Mouse (Mus musculus): ENCODE measurements around the gene Itga7. TPM values are rescaled to one million over a fixed set of nuclear protein-coding genes. Genes with fewer than 3 reads are reported as not detected.

The Itga7 gene
- total RNA-seq, 1 experiment, result 17.6 TPM

GRCm38 (mm10) chr10:128938457-128938856 lies 4.8 kb downstream of the Itga7 start:
- DNase-seq (ENCODE audit: low read depth, low spot score), result no peak

GRCm38 (mm10) chr10:128938974-128939373 lies 5.4 kb downstream of the Itga7 start:
- H3K36me3 ChIP-seq (ENCODE audit: control insufficient read depth, insufficient read depth, low read length, poor library complexity, severe bottlenecking), result no peaks in the 10 kb centered on the region
- in situ Hi-C loops (cut with MboI; ENCODE audit: low sequenced_read_pairs in 2 of 2, unreplicated experiment in 2 of 2), result no loop called here
- H3K4me3 ChIP-seq (ENCODE audit: insufficient read depth in 1 of 2, low read depth in 1 of 2, low read length in 2 of 2, poor library complexity in 1 of 2, severe bottlenecking in 1 of 2), result no peak overlapping the region
- no peak overlapping the region for H3K27ac ChIP-seq (ENCODE audit: insufficient read depth, low read depth, low read length, poor library complexity, severe bottlenecking)
- TF ChIP-seq ZNF384 (IDR thresholded peaks at IDR 0.05; ENCODE audit: low read depth, low read length) (no peak), ZC3H11A (IDR thresholded peaks at IDR 0.05; ENCODE audit: borderline replicate concordance, low read depth, low read length) (no peak), HCFC1 (IDR thresholded peaks at IDR 0.05; ENCODE audit: borderline replicate concordance, insufficient read depth, low read length) (no peak), CHD2 (IDR thresholded peaks at IDR 0.05; ENCODE audit: low read depth, low read length) (no peak), MAFK (IDR thresholded peaks at IDR 0.05; ENCODE audit: insufficient read depth, low read depth, low read length) (no peak)
- H3K9ac ChIP-seq (ENCODE audit: insufficient read depth, low read depth, low read length, poor library complexity, severe bottlenecking), result no peak overlapping the region
- H3K4me1 ChIP-seq (ENCODE audit: control insufficient read depth in 2 of 2, insufficient read depth in 2 of 2, low read length in 2 of 2, poor library complexity in 1 of 2), result peaks cover 0 to 2% of the 10 kb centered on the region in 2 experiments; a peak in 1 of 4 replicates
- no peak for DNase-seq (ENCODE audit: low read depth, low spot score)
- H3K9me3 ChIP-seq (ENCODE audit: control insufficient read depth, insufficient read depth, low read depth, low read length), result no peaks in the 10 kb centered on the region

More at GRCm38 (mm10) chr10:128938457-128938856, 4.8 kb downstream of the Itga7 start:
- no peaks in the 10 kb centered on the region for H3K36me3 ChIP-seq (ENCODE audit: control insufficient read depth, insufficient read depth, low read length, poor library complexity, severe bottlenecking)
- in situ Hi-C loops (cut with MboI; ENCODE audit: low sequenced_read_pairs in 2 of 2, unreplicated experiment in 2 of 2), result no loop called here
- H3K9ac ChIP-seq (ENCODE audit: insufficient read depth, low read depth, low read length, poor library complexity, severe bottlenecking), result no peak overlapping the region
- no peak overlapping the region for H3K4me3 ChIP-seq (ENCODE audit: insufficient read depth in 1 of 2, low read depth in 1 of 2, low read length in 2 of 2, poor library complexity in 1 of 2, severe bottlenecking in 1 of 2)
- H3K27ac ChIP-seq (ENCODE audit: insufficient read depth, low read depth, low read length, poor library complexity, severe bottlenecking), result no peak overlapping the region
- TF ChIP-seq CHD2 (IDR thresholded peaks at IDR 0.05; ENCODE audit: low read depth, low read length) (no peak), HCFC1 (IDR thresholded peaks at IDR 0.05; ENCODE audit: borderline replicate concordance, insufficient read depth, low read length) (no peak), ZC3H11A (IDR thresholded peaks at IDR 0.05; ENCODE audit: borderline replicate concordance, low read depth, low read length) (no peak), MAFK (IDR thresholded peaks at IDR 0.05; ENCODE audit: insufficient read depth, low read depth, low read length) (no peak), ZNF384 (IDR thresholded peaks at IDR 0.05; ENCODE audit: low read depth, low read length) (no peak)
- peaks cover 0 to 2% of the 10 kb centered on the region in 2 experiments; a peak in 1 of 4 replicates for H3K4me1 ChIP-seq (ENCODE audit: control insufficient read depth in 2 of 2, insufficient read depth in 2 of 2, low read length in 2 of 2, poor library complexity in 1 of 2)
- no peaks in the 10 kb centered on the region for H3K9me3 ChIP-seq (ENCODE audit: control insufficient read depth, insufficient read depth, low read depth, low read length)

DNA sequence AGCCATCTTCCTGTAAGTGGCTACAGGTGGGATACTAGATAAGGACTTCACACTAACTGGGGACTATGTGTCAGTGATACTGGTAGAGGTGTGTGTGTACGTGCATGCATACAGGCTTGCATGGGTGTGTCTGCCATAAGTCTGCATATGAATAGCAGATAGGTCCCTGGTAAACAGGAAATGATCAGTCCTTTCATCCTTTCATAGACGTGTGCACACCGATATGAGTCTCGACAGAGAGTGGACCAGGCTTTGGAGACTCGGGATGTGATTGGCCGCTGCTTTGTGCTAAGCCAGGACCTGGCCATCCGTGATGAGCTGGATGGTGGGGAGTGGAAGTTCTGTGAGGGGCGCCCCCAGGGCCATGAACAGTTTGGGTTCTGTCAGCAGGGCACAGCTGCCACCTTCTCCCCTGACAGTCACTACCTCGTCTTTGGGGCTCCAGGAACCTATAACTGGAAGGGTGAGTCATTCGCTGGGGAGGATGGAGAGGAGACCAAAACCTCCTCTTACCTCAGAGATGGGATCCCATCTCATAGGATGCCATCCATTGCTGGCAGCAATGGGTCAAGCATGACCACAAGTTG lies 7.0 kb downstream of the Itga7 start:
- no peak for DNase-seq (ENCODE audit: low read depth, low spot score)
- TF ChIP-seq MAFK (IDR thresholded peaks at IDR 0.05; ENCODE audit: insufficient read depth, low read depth, low read length) (no peak), HCFC1 (IDR thresholded peaks at IDR 0.05; ENCODE audit: borderline replicate concordance, insufficient read depth, low read length) (no peak), ZC3H11A (IDR thresholded peaks at IDR 0.05; ENCODE audit: borderline replicate concordance, low read depth, low read length) (no peak), CHD2 (IDR thresholded peaks at IDR 0.05; ENCODE audit: low read depth, low read length) (no peak), ZNF384 (IDR thresholded peaks at IDR 0.05; ENCODE audit: low read depth, low read length) (no peak)
- in situ Hi-C loops (cut with MboI; ENCODE audit: low sequenced_read_pairs in 2 of 2, unreplicated experiment in 2 of 2), result no loop called here

GRCm38 (mm10) chr10:128945675-128946074 lies 12.1 kb downstream of the Itga7 start:
- Histone ChIP-seq H3K4me3 (ENCODE audit: insufficient read depth in 1 of 2, low read depth in 1 of 2, low read length in 2 of 2, poor library complexity in 1 of 2, severe bottlenecking in 1 of 2) (no peak overlapping the region), H3K9me3 (ENCODE audit: control insufficient read depth, insufficient read depth, low read depth, low read length) (no peaks in the 10 kb centered on the region), H3K27ac (ENCODE audit: insufficient read depth, low read depth, low read length, poor library complexity, severe bottlenecking) (no peak overlapping the region), H3K9ac (ENCODE audit: insufficient read depth, low read depth, low read length, poor library complexity, severe bottlenecking) (no peak overlapping the region), H3K36me3 (ENCODE audit: control insufficient read depth, insufficient read depth, low read length, poor library complexity, severe bottlenecking) (no peaks in the 10 kb centered on the region), H3K4me1 (ENCODE audit: control insufficient read depth in 2 of 2, insufficient read depth in 2 of 2, low read length in 2 of 2, poor library complexity in 1 of 2) (no peaks in the 10 kb centered on the region)
- in situ Hi-C loops (cut with MboI; ENCODE audit: low sequenced_read_pairs in 2 of 2, unreplicated experiment in 2 of 2), result no loop called here
- DNase-seq (ENCODE audit: low read depth, low spot score), result no peak
- TF ChIP-seq CHD2 (IDR thresholded peaks at IDR 0.05; ENCODE audit: low read depth, low read length) (no peak), ZC3H11A (IDR thresholded peaks at IDR 0.05; ENCODE audit: borderline replicate concordance, low read depth, low read length) (no peak), HCFC1 (IDR thresholded peaks at IDR 0.05; ENCODE audit: borderline replicate concordance, insufficient read depth, low read length) (no peak), MAFK (IDR thresholded peaks at IDR 0.05; ENCODE audit: insufficient read depth, low read depth, low read length) (no peak), ZNF384 (IDR thresholded peaks at IDR 0.05; ENCODE audit: low read depth, low read length) (no peak)

More for the DNA sequence above, 7.0 kb downstream of the Itga7 start:
- Histone ChIP-seq H3K9ac (ENCODE audit: insufficient read depth, low read depth, low read length, poor library complexity, severe bottlenecking) (no peak overlapping the region), H3K36me3 (ENCODE audit: control insufficient read depth, insufficient read depth, low read length, poor library complexity, severe bottlenecking) (no peaks in the 10 kb centered on the region), H3K4me3 (ENCODE audit: insufficient read depth in 1 of 2, low read depth in 1 of 2, low read length in 2 of 2, poor library complexity in 1 of 2, severe bottlenecking in 1 of 2) (no peak overlapping the region), H3K9me3 (ENCODE audit: control insufficient read depth, insufficient read depth, low read depth, low read length) (no peaks in the 10 kb centered on the region), H3K4me1 (ENCODE audit: control insufficient read depth in 2 of 2, insufficient read depth in 2 of 2, low read length in 2 of 2, poor library complexity in 1 of 2) (no peaks in the 10 kb centered on the region), H3K27ac (ENCODE audit: insufficient read depth, low read depth, low read length, poor library complexity, severe bottlenecking) (no peak overlapping the region)
